Mouse (Mus musculus): ENCODE measurements at regions not wholly inside any gene's neighbourhood (a gene's known extent, or its start where the extent isn't known, plus 50 kb on each side); places are given as distances from the start of the nearest gene placed in this dataset.
A peak's percentile ranks its signal among the peaks of the same experiment; 100 is the strongest.

GRCm38 (mm10) chr2:57828284-57828683, 169.4 kb upstream of the Galnt5 start:
- H3K4me2 ChIP-seq (replicated peaks; ENCODE audit: low read depth, low read length), result no peak overlapping the region
- H3K9me3 ChIP-seq (ENCODE audit: control insufficient read depth, low read depth, low read length), result no peaks in the 10 kb centered on the region
- H3K36me3 ChIP-seq (ENCODE audit: control insufficient read depth, insufficient read depth, low read length), result no peaks in the 10 kb centered on the region
- WGBS, result 79% methylated on average over 2 of the region's 2 CpGs
- no peaks in the 10 kb centered on the region for H3K4me1 ChIP-seq (ENCODE audit: control insufficient read depth, insufficient read depth, low read length)
- ATAC-seq (ENCODE audit: insufficient number of reproducible peaks, insufficient read depth, low FRiP score, low read depth), result no peak
- H3K9ac ChIP-seq (replicated peaks; ENCODE audit: low read depth, low read length), result no peak overlapping the region
- no peak overlapping the region for H3K27ac ChIP-seq (ENCODE audit: low read length)
- H3K27me3 ChIP-seq (ENCODE audit: control insufficient read depth, insufficient read depth, low read length), result no peaks in the 10 kb centered on the region
- no peak overlapping the region for H3K4me3 ChIP-seq (ENCODE audit: low read depth, low read length)

GRCm38 (mm10) chr2:57832565-57833355, 164.9 kb upstream of the Galnt5 start:
- no peaks in the 10 kb centered on the region for H3K36me3 ChIP-seq (ENCODE audit: control insufficient read depth, insufficient read depth, low read length)
- no peak overlapping the region for H3K4me2 ChIP-seq (replicated peaks; ENCODE audit: low read depth, low read length)
- WGBS, result 30% methylated on average over 12 of the region's 12 CpGs
- H3K27ac ChIP-seq (ENCODE audit: low read length), result no peak overlapping the region
- H3K4me3 ChIP-seq (ENCODE audit: low read depth, low read length), result no peak overlapping the region
- H3K9me3 ChIP-seq (ENCODE audit: control insufficient read depth, low read depth, low read length), result no peaks in the 10 kb centered on the region
- H3K4me1 ChIP-seq (ENCODE audit: control insufficient read depth, insufficient read depth, low read length), result no peaks in the 10 kb centered on the region
- no peaks in the 10 kb centered on the region for H3K27me3 ChIP-seq (ENCODE audit: control insufficient read depth, insufficient read depth, low read length)
- no peak for ATAC-seq (ENCODE audit: insufficient number of reproducible peaks, insufficient read depth, low FRiP score, low read depth)
- H3K9ac ChIP-seq (replicated peaks; ENCODE audit: low read depth, low read length), result no peak overlapping the region

- Histone ChIP-seq H3K4me3 (ENCODE audit: low read depth, low read length) (no peak overlapping the region), H3K27me3 (ENCODE audit: control insufficient read depth, insufficient read depth, low read length) (no peaks in the 10 kb centered on the region), H3K4me1 (ENCODE audit: control insufficient read depth, insufficient read depth, low read length) (0 out of 2 replicates have a peak, but pooled peaks cover 3% of the 10 kb centered on the region), H3K36me3 (ENCODE audit: control insufficient read depth, insufficient read depth, low read length) (no peaks in the 10 kb centered on the region), H3K9me3 (ENCODE audit: control insufficient read depth, low read depth, low read length) (no peaks in the 10 kb centered on the region), H3K9ac (replicated peaks; ENCODE audit: low read depth, low read length) (no peak overlapping the region), H3K4me2 (replicated peaks; ENCODE audit: low read depth, low read length) (no peak overlapping the region), H3K27ac (ENCODE audit: low read length) (no peak overlapping the region)
- ATAC-seq (ENCODE audit: insufficient number of reproducible peaks, insufficient read depth, low FRiP score, low read depth), result no peak
- 16% methylated on average over 1 of the region's 1 CpGs for WGBS
Observed at GRCm38 (mm10) chr2:57845135-57845534, 152.5 kb upstream of the Galnt5 start.

GRCm38 (mm10) chr2:57847707-57848106, 150.0 kb upstream of the Galnt5 start:
- Histone ChIP-seq H3K9ac (replicated peaks; ENCODE audit: low read depth, low read length) (no peak overlapping the region), H3K9me3 (ENCODE audit: control insufficient read depth, low read depth, low read length) (no peaks in the 10 kb centered on the region), H3K4me3 (ENCODE audit: low read depth, low read length) (no peak overlapping the region), H3K4me1 (ENCODE audit: control insufficient read depth, insufficient read depth, low read length) (0 out of 2 replicates have a peak, but pooled peaks cover 3% of the 10 kb centered on the region), H3K27me3 (ENCODE audit: control insufficient read depth, insufficient read depth, low read length) (no peaks in the 10 kb centered on the region), H3K36me3 (ENCODE audit: control insufficient read depth, insufficient read depth, low read length) (no peaks in the 10 kb centered on the region), H3K27ac (ENCODE audit: low read length) (no peak overlapping the region), H3K4me2 (replicated peaks; ENCODE audit: low read depth, low read length) (no peak overlapping the region)
- 52% methylated on average over 4 of the region's 4 CpGs for WGBS
- ATAC-seq (ENCODE audit: insufficient number of reproducible peaks, insufficient read depth, low FRiP score, low read depth), result no peak

- WGBS, result 75% methylated on average over 4 of the region's 4 CpGs
Observed at GRCm38 (mm10) chr2:57849338-57850057, 148.2 kb upstream of the Galnt5 start.

GRCm38 (mm10) chr2:57850058-57850400, 147.7 kb upstream of the Galnt5 start:
- H3K9me3 ChIP-seq (ENCODE audit: control insufficient read depth, low read depth, low read length), result no peaks in the 10 kb centered on the region
- no peaks in the 10 kb centered on the region for H3K36me3 ChIP-seq (ENCODE audit: control insufficient read depth, insufficient read depth, low read length)
- no peak for ATAC-seq (ENCODE audit: insufficient number of reproducible peaks, insufficient read depth, low FRiP score, low read depth)
- no peak overlapping the region for H3K4me2 ChIP-seq (replicated peaks; ENCODE audit: low read depth, low read length)
- WGBS, result 89% methylated on average over 5 of the region's 5 CpGs
- no peaks in the 10 kb centered on the region for H3K27me3 ChIP-seq (ENCODE audit: control insufficient read depth, insufficient read depth, low read length)
- no peak overlapping the region for H3K9ac ChIP-seq (replicated peaks; ENCODE audit: low read depth, low read length)
- H3K4me3 ChIP-seq (ENCODE audit: low read depth, low read length), result no peak overlapping the region
- no peak overlapping the region for H3K27ac ChIP-seq (ENCODE audit: low read length)
- H3K4me1 ChIP-seq (ENCODE audit: control insufficient read depth, insufficient read depth, low read length), result 0 out of 2 replicates have a peak, but pooled peaks cover 3% of the 10 kb centered on the region

More at GRCm38 (mm10) chr2:57849338-57850057, 148.2 kb upstream of the Galnt5 start:
- Histone ChIP-seq H3K4me1 (ENCODE audit: control insufficient read depth, insufficient read depth, low read length) (0 out of 2 replicates have a peak, but pooled peaks cover 3% of the 10 kb centered on the region), H3K4me3 (ENCODE audit: low read depth, low read length) (no peak overlapping the region), H3K27me3 (ENCODE audit: control insufficient read depth, insufficient read depth, low read length) (no peaks in the 10 kb centered on the region), H3K4me2 (replicated peaks; ENCODE audit: low read depth, low read length) (no peak overlapping the region), H3K9ac (replicated peaks; ENCODE audit: low read depth, low read length) (no peak overlapping the region), H3K27ac (ENCODE audit: low read length) (no peak overlapping the region), H3K36me3 (ENCODE audit: control insufficient read depth, insufficient read depth, low read length) (no peaks in the 10 kb centered on the region), H3K9me3 (ENCODE audit: control insufficient read depth, low read depth, low read length) (no peaks in the 10 kb centered on the region)
- ATAC-seq (ENCODE audit: insufficient number of reproducible peaks, insufficient read depth, low FRiP score, low read depth), result no peak

GRCm38 (mm10) chr2:57856524-57857107, 141.1 kb upstream of the Galnt5 start:
- Histone ChIP-seq H3K9ac (replicated peaks; ENCODE audit: low read depth, low read length) (no peak overlapping the region), H3K4me3 (ENCODE audit: low read depth, low read length) (no peak overlapping the region), H3K36me3 (ENCODE audit: control insufficient read depth, insufficient read depth, low read length) (no peaks in the 10 kb centered on the region), H3K27ac (ENCODE audit: low read length) (no peak overlapping the region), H3K27me3 (ENCODE audit: control insufficient read depth, insufficient read depth, low read length) (no peaks in the 10 kb centered on the region), H3K4me2 (replicated peaks; ENCODE audit: low read depth, low read length) (0 out of 2 replicates have a peak overlapping the region, but pooled peaks have one; percentile 7), H3K4me1 (ENCODE audit: control insufficient read depth, insufficient read depth, low read length) (no peaks in the 10 kb centered on the region), H3K9me3 (ENCODE audit: control insufficient read depth, low read depth, low read length) (no peaks in the 10 kb centered on the region)
- WGBS, result 74% methylated on average over 14 of the region's 14 CpGs
- ATAC-seq (ENCODE audit: insufficient number of reproducible peaks, insufficient read depth, low FRiP score, low read depth), result no peak

GRCm38 (mm10) chr2:57865289-57865688, 132.4 kb upstream of the Galnt5 start:
- H3K27me3 ChIP-seq (ENCODE audit: control insufficient read depth, insufficient read depth, low read length), result no peaks in the 10 kb centered on the region
- no peak overlapping the region for H3K9ac ChIP-seq (replicated peaks; ENCODE audit: low read depth, low read length)
- H3K4me1 ChIP-seq (ENCODE audit: control insufficient read depth, insufficient read depth, low read length), result no peaks in the 10 kb centered on the region
- H3K4me2 ChIP-seq (replicated peaks; ENCODE audit: low read depth, low read length), result no peak overlapping the region
- H3K9me3 ChIP-seq (ENCODE audit: control insufficient read depth, low read depth, low read length), result no peaks in the 10 kb centered on the region
- H3K27ac ChIP-seq (ENCODE audit: low read length), result no peak overlapping the region
- H3K36me3 ChIP-seq (ENCODE audit: control insufficient read depth, insufficient read depth, low read length), result no peaks in the 10 kb centered on the region
- 63% methylated on average over 1 of the region's 1 CpGs for WGBS
- no peak for ATAC-seq (ENCODE audit: insufficient number of reproducible peaks, insufficient read depth, low FRiP score, low read depth)
- no peak overlapping the region for H3K4me3 ChIP-seq (ENCODE audit: low read depth, low read length)

Measured in stomach, embryonic 14.5 days (tissue).